Mouse (Mus musculus) hindbrain, embryonic 16.5 days (tissue): ENCODE data around the gene Uhrf2. TPM values are rescaled to one million over a fixed set of nuclear protein-coding genes. Genes with fewer than 3 reads are reported as not detected.
A peak's percentile ranks its signal among the peaks of the same experiment; 100 is the strongest.

Source experiments
- ATAC-seq: fragments of 200-750 bp; cut with Nextera tagmentation; 2 replicates; pipeline ENCODE4 v1.8.0; 2017; ENCODE audit warnings: moderate TSS enrichment, moderate library complexity
- H3K27ac ChIP-seq: fragments of 300-500 bp; sonication (generic); 2 replicates; pipeline ENCODE4 v1.5.1; 2014; ENCODE audit warnings: low read depth, mild to moderate bottlenecking, control low read depth, low read length, moderate library complexity
- H3K27me3 ChIP-seq: fragments of 300-500 bp; sonication (generic); replicated peaks from 2 replicates; pipeline ENCODE4 v1.6.1; 2014; ENCODE audit warnings: low read length; ENCODE audit not compliant: control insufficient read depth, insufficient read depth
- H3K36me3 ChIP-seq: fragments of 300-500 bp; sonication (generic); 2 replicates; pipeline ENCODE4 v1.6.1; 2014; ENCODE audit warnings: mild to moderate bottlenecking, low read length, moderate library complexity, mixed read lengths; ENCODE audit not compliant: control insufficient read depth, insufficient read depth
- H3K4me1 ChIP-seq: fragments of 300-500 bp; sonication (generic); 2 replicates; pipeline ENCODE4 v1.6.1; 2014; ENCODE audit warnings: low read depth, low read length; ENCODE audit not compliant: control insufficient read depth, insufficient read depth
- H3K4me2 ChIP-seq: fragments of 300-500 bp; sonication (generic); 2 replicates; pipeline ENCODE4 v1.6.1; 2014; ENCODE audit warnings: mild to moderate bottlenecking, low read length, control low read depth, moderate library complexity
- H3K4me3 ChIP-seq: fragments of 300-500 bp; sonication (generic); 2 replicates; pipeline ENCODE4 v1.5.1; 2014; ENCODE audit warnings: mild to moderate bottlenecking, low read length, control low read depth, moderate library complexity
- H3K9ac ChIP-seq: fragments of 300-500 bp; sonication (generic); 2 replicates; pipeline ENCODE4 v1.6.1; 2014; ENCODE audit warnings: low read depth, mild to moderate bottlenecking, control low read depth, low read length, moderate library complexity
- H3K9me3 ChIP-seq: fragments of 300-500 bp; sonication (generic); 2 replicates; pipeline ENCODE4 v1.6.1; 2014; ENCODE audit warnings: mild to moderate bottlenecking, low read length, moderate library complexity; ENCODE audit not compliant: control insufficient read depth
- WGBS: fragments of 180-500 bp; shearing (Covaris S2); extraction: QIAGEN DNeasy Blood & Tissue Kit; methylation state at CpG from one replicate; pipeline ENCODE4 v1.1.7; 2014; 5-methylcytosine and 5-hydroxymethylcytosine counted together
- polyA plus RNA-seq: library from polyadenylated mRNA; unstranded; fragments of >200 nt; fragmentation: Nextera tagmentation; extraction: Ambion mirVana; gene quantifications from 2 replicates; pipeline ENCODE4 v1.2.1, GENCODE M21; 2015

The Uhrf2 gene
- polyA plus RNA-seq, 1 experiment from 2014 or later = 40.7 TPM

DNA sequence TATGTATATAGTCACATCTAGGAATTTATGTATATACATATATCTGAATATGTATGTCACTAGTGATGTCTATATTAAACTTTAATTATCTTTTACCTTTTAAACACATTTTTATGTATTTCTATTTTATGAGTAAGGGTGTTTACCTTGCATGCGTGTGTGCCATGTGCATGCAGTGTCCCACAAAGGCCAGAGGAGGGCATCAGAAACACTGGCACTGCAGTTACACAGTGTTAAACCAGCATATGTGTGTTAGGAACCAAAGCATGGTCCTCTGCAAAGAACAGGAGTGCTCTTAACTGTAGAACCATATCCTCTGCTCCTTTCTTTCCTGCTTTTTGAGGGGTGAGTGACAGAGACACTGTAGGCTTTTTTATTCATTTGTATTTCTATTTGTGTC lies 14.3 kb downstream of the Uhrf2 start:
- H3K27me3 ChIP-seq = no peaks in the 10 kb centered on the region
- ATAC-seq = no peak
- 92% methylated on average over 1 of the region's 1 CpGs for WGBS
- no peaks in the 10 kb centered on the region; the same call in 1 of the 2 replicates for H3K9me3 ChIP-seq
- no peak overlapping the region for H3K4me2 ChIP-seq
- no peak overlapping the region for H3K9ac ChIP-seq
- H3K27ac ChIP-seq = no peak overlapping the region
- H3K4me3 ChIP-seq = no peak overlapping the region
- H3K4me1 ChIP-seq = no peaks in the 10 kb centered on the region
- 0 out of 2 replicates have a peak, but pooled peaks cover 4% of the 10 kb centered on the region for H3K36me3 ChIP-seq

DNA sequence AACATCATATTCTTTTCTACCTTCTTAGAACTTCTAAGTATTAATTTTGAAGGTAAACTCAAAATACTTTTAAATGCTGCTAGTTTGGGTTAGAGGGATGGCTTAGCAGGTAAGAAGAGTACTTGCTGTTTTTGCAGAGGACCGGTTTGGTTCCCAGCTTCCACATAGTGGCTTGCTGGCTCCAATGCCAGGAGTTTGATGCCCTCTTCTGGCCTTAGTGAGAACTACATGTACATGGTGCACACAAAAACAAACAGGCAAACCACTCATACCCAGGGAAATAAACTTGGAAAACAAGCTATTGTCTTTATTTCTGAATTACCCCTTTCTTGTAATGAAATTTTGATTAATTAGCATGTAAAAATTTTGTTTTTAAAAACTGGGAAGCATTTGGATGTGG lies 15.5 kb downstream of the Uhrf2 start:
- no peak for ATAC-seq
- no peaks in the 10 kb centered on the region for H3K4me1 ChIP-seq
- H3K4me3 ChIP-seq = no peak overlapping the region
- no peak overlapping the region for H3K27ac ChIP-seq
- no peaks in the 10 kb centered on the region; the same call in 1 of the 2 replicates for H3K9me3 ChIP-seq
- no peak overlapping the region for H3K9ac ChIP-seq
- 0 out of 2 replicates have a peak, but pooled peaks cover 4% of the 10 kb centered on the region for H3K36me3 ChIP-seq
- no peak overlapping the region for H3K4me2 ChIP-seq
- no peaks in the 10 kb centered on the region for H3K27me3 ChIP-seq
- WGBS = 79% methylated on average over 1 of the region's 1 CpGs

DNA sequence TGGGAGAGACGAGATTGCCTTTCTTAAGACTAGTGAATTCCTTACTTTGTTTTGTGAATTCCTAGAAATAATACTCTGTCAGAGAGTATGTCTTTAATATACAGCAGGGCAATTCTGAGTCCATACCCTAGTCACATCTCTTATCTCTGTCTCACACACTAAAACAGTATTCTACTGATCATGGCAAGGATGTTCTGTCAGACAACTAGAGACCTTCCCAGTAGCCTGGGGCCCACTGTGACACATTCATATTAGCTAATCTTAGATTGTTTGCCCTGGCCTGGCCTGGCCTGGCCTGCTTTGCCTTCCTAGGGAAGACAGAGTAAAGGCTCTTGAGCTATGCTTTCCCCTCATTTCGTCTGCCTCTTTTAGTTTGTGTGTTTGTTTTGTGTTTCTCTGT lies 20.3 kb downstream of the Uhrf2 start:
- no peak for ATAC-seq
- no peaks in the 10 kb centered on the region for H3K27me3 ChIP-seq
- H3K9ac ChIP-seq = no peak overlapping the region
- 92% methylated on average over 2 of the region's 2 CpGs for WGBS
- H3K4me3 ChIP-seq = no peak overlapping the region
- H3K9me3 ChIP-seq = no peaks in the 10 kb centered on the region; the same call in 1 of the 2 replicates
- 0 out of 2 replicates have a peak, but pooled peaks cover 4% of the 10 kb centered on the region for H3K36me3 ChIP-seq
- H3K27ac ChIP-seq = no peak overlapping the region
- no peaks in the 10 kb centered on the region for H3K4me1 ChIP-seq
- H3K4me2 ChIP-seq = no peak overlapping the region

DNA sequence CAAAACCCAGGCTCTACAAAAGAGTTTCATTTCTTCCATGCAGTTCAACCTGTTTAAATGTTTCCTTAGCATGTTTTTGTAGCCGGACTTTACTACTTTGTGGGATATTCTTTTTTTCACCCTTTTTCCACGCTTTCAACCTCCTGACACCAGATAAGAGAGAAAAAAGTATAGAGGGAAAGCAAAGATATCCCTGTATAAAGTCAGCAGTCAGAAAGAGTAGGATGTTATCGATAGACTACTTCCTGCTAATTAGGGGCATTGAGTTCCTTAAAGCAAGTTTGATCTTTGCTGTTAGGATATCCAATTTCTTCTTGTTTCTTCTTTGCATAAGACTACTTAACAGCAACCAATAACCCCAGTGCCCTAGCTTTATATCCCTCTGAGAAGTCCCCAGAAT lies 21.2 kb downstream of the Uhrf2 start:
- H3K9ac ChIP-seq = no peak overlapping the region
- H3K4me3 ChIP-seq = no peak overlapping the region
- no peaks in the 10 kb centered on the region for H3K27me3 ChIP-seq
- H3K4me2 ChIP-seq = no peak overlapping the region
- no peak for ATAC-seq
- WGBS = 97% methylated on average over 3 of the region's 3 CpGs
- no peaks in the 10 kb centered on the region for H3K4me1 ChIP-seq
- H3K36me3 ChIP-seq = 0 out of 2 replicates have a peak, but pooled peaks cover 4% of the 10 kb centered on the region
- no peaks in the 10 kb centered on the region for H3K9me3 ChIP-seq
- no peak overlapping the region for H3K27ac ChIP-seq

DNA sequence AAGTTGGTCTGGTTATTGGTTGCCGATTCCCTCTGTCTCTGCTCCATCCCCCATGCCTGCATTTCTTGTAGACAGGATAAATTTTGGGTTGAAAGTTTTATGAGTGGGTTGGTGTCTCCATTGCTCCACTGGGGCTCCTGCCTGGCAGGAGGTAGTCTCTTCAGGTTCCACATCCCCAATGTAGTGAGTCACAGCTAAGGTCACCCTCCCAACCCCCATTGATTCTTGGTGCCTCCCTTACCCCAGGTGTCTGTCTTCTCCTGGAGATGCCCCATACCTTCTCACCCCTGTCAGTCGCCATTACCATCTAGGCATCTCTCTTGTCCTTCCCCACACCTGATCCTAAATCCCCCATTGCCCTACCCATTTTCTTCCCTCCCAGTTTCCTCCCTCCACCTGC lies 23.9 kb downstream of the Uhrf2 start:
- no peak overlapping the region for H3K9ac ChIP-seq
- H3K36me3 ChIP-seq = no peaks in the 10 kb centered on the region
- no peak overlapping the region for H3K4me3 ChIP-seq
- no peaks in the 10 kb centered on the region for H3K9me3 ChIP-seq
- H3K4me2 ChIP-seq = no peak overlapping the region
- ATAC-seq = no peak
- H3K27me3 ChIP-seq = no peaks in the 10 kb centered on the region
- WGBS = 95% methylated on average over 2 of the region's 2 CpGs
- no peaks in the 10 kb centered on the region for H3K4me1 ChIP-seq
- H3K27ac ChIP-seq = no peak overlapping the region

DNA sequence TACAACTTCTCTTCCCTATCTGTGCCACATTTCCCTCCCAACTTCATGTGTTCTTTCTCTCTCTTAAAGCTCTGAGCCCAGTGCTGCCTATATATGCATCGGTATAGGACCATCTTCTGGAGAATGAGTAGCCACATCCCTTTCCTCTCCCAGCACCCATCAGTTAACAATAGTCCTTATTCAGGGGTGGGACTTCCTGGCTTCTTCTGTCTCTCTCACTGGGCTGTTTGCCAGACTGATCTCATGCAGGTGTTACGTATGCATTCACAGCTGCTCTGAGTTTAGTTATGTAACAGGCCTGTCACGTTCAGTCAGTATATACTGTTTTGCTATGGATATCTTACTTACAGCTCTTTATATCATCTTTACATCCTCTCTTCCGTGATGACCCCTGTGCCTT lies 35.5 kb downstream of the Uhrf2 start:
- Histone ChIP-seq H3K4me2 (no peak overlapping the region), H3K4me3 (no peak overlapping the region), H3K27me3 (no peaks in the 10 kb centered on the region), H3K9me3 (no peaks in the 10 kb centered on the region), H3K9ac (no peak overlapping the region), H3K36me3 (no peaks in the 10 kb centered on the region), H3K4me1 (peaks cover 3% of the 10 kb centered on the region; the same call in 1 of the 2 replicates), H3K27ac (no peak overlapping the region)
- no peak for ATAC-seq
- 75% methylated on average over 4 of the region's 4 CpGs for WGBS

DNA sequence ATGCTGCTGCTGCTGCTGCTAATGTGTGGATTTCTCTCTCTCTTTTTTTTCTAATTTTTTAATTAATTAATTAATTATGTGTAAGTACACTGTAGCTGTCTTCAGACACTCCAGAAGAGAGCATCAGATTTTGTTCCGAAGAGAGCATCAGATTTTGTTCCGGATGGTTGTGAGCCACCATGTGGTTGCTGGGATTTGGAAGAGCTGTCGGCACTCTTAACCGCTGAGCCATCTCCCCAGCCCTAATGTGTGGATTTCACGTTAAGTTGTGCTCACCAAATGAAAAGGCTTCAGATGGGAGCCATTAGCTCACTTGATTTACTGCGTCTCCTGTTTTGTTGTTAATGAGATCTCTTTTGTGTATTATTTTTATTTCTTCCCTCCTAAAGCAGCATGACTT lies 59.9 kb downstream of the Uhrf2 start:
- Histone ChIP-seq H3K4me2 (no peak overlapping the region), H3K9ac (no peak overlapping the region), H3K27me3 (no peaks in the 10 kb centered on the region), H3K9me3 (no peaks in the 10 kb centered on the region), H3K27ac (no peak overlapping the region), H3K36me3 (peaks cover 28% of the 10 kb centered on the region), H3K4me3 (no peak overlapping the region), H3K4me1 (no peaks in the 10 kb centered on the region)
- peak; percentile 66; the same call in 1 of the 2 replicates for ATAC-seq
- WGBS = 61% methylated on average over 6 of the region's 6 CpGs

DNA sequence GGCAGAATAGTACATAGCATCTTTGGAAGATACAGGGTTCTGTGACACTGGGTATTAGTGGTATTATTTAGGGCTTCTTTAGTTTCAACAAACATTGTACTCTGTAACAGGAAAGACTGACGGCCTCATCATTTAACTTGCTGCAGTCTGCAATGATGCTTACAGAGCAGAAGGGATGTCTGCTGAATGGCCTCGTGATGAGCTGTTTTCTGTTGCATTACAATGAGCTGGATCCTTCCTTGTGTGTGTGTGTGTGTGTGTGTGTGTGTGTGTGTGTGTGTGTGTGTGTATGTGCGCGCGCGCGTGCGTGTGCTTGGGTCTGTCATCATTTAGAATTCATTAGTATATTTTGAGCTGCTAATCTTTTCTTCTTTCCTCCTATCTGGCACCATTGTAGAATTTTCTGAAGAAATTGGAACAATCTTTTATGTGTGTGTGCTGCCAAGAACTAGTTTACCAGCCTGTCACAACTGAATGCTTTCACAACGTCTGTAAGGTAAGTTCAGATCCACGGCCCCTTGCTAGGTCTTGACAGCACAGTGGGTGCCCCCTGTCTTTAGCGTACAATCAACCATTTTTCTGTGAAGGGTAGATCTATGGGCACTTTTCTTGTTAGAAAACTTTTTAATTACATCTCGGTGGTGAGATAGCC lies 61.5 kb downstream of the Uhrf2 start:
- ATAC-seq = no peak
- Histone ChIP-seq H3K9me3 (no peaks in the 10 kb centered on the region), H3K36me3 (peaks cover 18% of the 10 kb centered on the region), H3K9ac (no peak overlapping the region), H3K27ac (no peak overlapping the region), H3K27me3 (no peaks in the 10 kb centered on the region), H3K4me3 (no peak overlapping the region), H3K4me2 (no peak overlapping the region), H3K4me1 (no peaks in the 10 kb centered on the region)
- 80% methylated on average over 12 of the region's 12 CpGs for WGBS

DNA sequence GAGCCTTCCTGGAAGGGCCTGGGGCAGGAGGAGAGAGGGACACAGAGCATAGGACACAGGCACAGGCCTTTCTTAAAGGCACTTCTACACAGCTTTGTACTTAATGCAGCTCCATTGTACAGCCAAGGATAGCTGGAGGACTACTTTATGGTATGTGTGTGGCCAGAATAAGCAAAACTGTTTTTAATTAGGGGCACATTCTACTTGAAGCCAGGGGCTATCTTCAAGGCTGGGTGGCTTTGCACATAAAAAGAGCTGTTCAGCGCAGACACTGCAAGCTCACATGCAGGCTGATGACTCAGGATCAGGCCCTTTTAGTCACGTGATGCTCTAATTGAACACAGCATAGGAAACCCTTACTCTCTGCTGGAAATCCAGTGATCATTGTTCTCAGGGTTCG lies 65.9 kb downstream of the Uhrf2 start:
- 39% methylated on average over 3 of the region's 3 CpGs for whole genome bisulfite sequencing
- Histone ChIP-seq H3K27me3 (no peaks in the 10 kb centered on the region), H3K9ac (no peak overlapping the region), H3K4me1 (no peaks in the 10 kb centered on the region), H3K4me3 (no peak overlapping the region), H3K4me2 (no peak overlapping the region), H3K36me3 (peaks cover 25% of the 10 kb centered on the region), H3K9me3 (no peaks in the 10 kb centered on the region), H3K27ac (peak overlapping the region; percentile 30; the same call in 1 of the 2 replicates)
- ATAC-seq = peak; percentile 54
